Mouse (Mus musculus): ENCODE measurements around the gene Btbd11.

- TF ChIP-seq NANOG (IDR thresholded peaks at IDR 0.05; ENCODE audit: borderline replicate concordance, low read length) (no peak), CTCF (conservative IDR thresholded peaks at IDR 0.05; ENCODE audit: low read length) (no peak), POU5F1 (IDR thresholded peaks at IDR 0.05; ENCODE audit: borderline replicate concordance, low read length) (no peak)
These were observed 59.3 kb downstream of the Btbd11 start for GRCm38 (mm10) chr10:85445891-85446290.

Data from E14TG2a.4 (cell line).